Mouse (Mus musculus): ENCODE data around the gene Zfp580. TPM values are rescaled to one million over a fixed set of nuclear protein-coding genes. Genes with fewer than 3 reads are reported as not detected.

The Zfp580 gene
- total and polyA plus RNA-seq, 3 experiments: 1.0 to 19.9 TPM; not detected in 1

GRCm38 (mm10) chr7:5029543-5029942 lies 21.8 kb upstream of the Zfp580 start:
- no peak overlapping the region for H3K9ac ChIP-seq (ENCODE audit: control insufficient read depth, low read depth, low read length, poor library complexity, severe bottlenecking)
- TF ChIP-seq SIN3A (IDR thresholded peaks at IDR 0.05; ENCODE audit: low read length) (no peak), TCF12 (IDR thresholded peaks at IDR 0.05; ENCODE audit: low read depth, low read length) (no peak), MAZ (IDR thresholded peaks at IDR 0.05; ENCODE audit: low read depth, low read length) (no peak), MEF2A (IDR thresholded peaks at IDR 0.05; ENCODE audit: extremely low read depth, insufficient replicate concordance, low read depth, low read length, poor library complexity, severe bottlenecking) (no peak)
- H3K9me3 ChIP-seq (replicated peaks; ENCODE audit: insufficient read depth, low read length): no peaks in the 10 kb centered on the region
- H3K36me3 ChIP-seq (ENCODE audit: control insufficient read depth in 1 of 2, insufficient read depth in 2 of 2, low read length in 2 of 2): peaks cover 0 to 2% of the 10 kb centered on the region in 2 experiments; a peak in 1 of 4 replicates
- H3K79me2 ChIP-seq (ENCODE audit: control insufficient read depth, insufficient read depth, low read length, poor library complexity): no peaks in the 10 kb centered on the region; the same call in 1 of the 2 replicates
- no peak overlapping the region for H3K4me3 ChIP-seq (ENCODE audit: control insufficient read depth in 1 of 2, insufficient read depth in 1 of 2, low read depth in 2 of 2, low read length in 2 of 2)
- no peaks in the 10 kb centered on the region for H3K27me3 ChIP-seq (ENCODE audit: control insufficient read depth in 1 of 2, insufficient read depth in 2 of 2, low read length in 2 of 2)
- H3K27ac ChIP-seq (ENCODE audit: control insufficient read depth, low read depth, low read length): no peak overlapping the region
- DNase-seq (ENCODE audit: low read depth, low spot score): no peak
- H3K4me1 ChIP-seq (ENCODE audit: control insufficient read depth in 1 of 2, insufficient read depth in 2 of 2, low read length in 2 of 2): no peaks in the 10 kb centered on the region

- H3K36me3 ChIP-seq (ENCODE audit: control insufficient read depth in 1 of 2, insufficient read depth in 2 of 2, low read length in 2 of 2): peaks cover 0 to 2% of the 10 kb centered on the region in 2 experiments; a peak in 1 of 4 replicates
- H3K9ac ChIP-seq (ENCODE audit: control insufficient read depth, low read depth, low read length, poor library complexity, severe bottlenecking): no peak overlapping the region
- H3K27me3 ChIP-seq (ENCODE audit: control insufficient read depth in 1 of 2, insufficient read depth in 2 of 2, low read length in 2 of 2): no peaks in the 10 kb centered on the region
- H3K4me1 ChIP-seq (ENCODE audit: control insufficient read depth in 1 of 2, insufficient read depth in 2 of 2, low read length in 2 of 2): no peaks in the 10 kb centered on the region
- no peaks in the 10 kb centered on the region; the same call in 1 of the 2 replicates for H3K79me2 ChIP-seq (ENCODE audit: control insufficient read depth, insufficient read depth, low read length, poor library complexity)
- H3K4me3 ChIP-seq (ENCODE audit: control insufficient read depth in 1 of 2, insufficient read depth in 1 of 2, low read depth in 2 of 2, low read length in 2 of 2): no peak overlapping the region
- no peak for DNase-seq (ENCODE audit: low read depth, low spot score)
- H3K9me3 ChIP-seq (replicated peaks; ENCODE audit: insufficient read depth, low read length): no peaks in the 10 kb centered on the region
- no peak overlapping the region for H3K27ac ChIP-seq (ENCODE audit: control insufficient read depth, low read depth, low read length)
- TF ChIP-seq JUND (IDR thresholded peaks at IDR 0.05; ENCODE audit: low read depth, low read length) (no peak), SMC3 (IDR thresholded peaks at IDR 0.05; ENCODE audit: low read depth, low read length) (no peak), GABPA (IDR thresholded peaks at IDR 0.05; ENCODE audit: low read depth, low read length) (no peak), USF1 (IDR thresholded peaks at IDR 0.05; ENCODE audit: low read depth, low read length) (no peak), MAX (IDR thresholded peaks at IDR 0.05; ENCODE audit: low read length) (no peak), MYB (IDR thresholded peaks at IDR 0.05; ENCODE audit: low read depth, low read length) (no peak), CTCF (IDR thresholded peaks at IDR 0.05 in 2 of 3, conservative IDR thresholded peaks at IDR 0.05 in 1 of 3; ENCODE audit: control insufficient read depth in 1 of 3, insufficient read depth in 1 of 3, low read depth in 2 of 3, low read length in 3 of 3, poor library complexity in 1 of 3, severe bottlenecking in 1 of 3) (no peak), USF2 (IDR thresholded peaks at IDR 0.05; ENCODE audit: borderline replicate concordance in 1 of 2, insufficient read depth in 1 of 2, low read depth in 1 of 2, low read length in 2 of 2) (no peak), TCF12 (IDR thresholded peaks at IDR 0.05; ENCODE audit: low read depth, low read length) (no peak), E2F4 (IDR thresholded peaks at IDR 0.05; ENCODE audit: borderline replicate concordance, low read depth, low read length) (no peak), POLR2A (IDR thresholded peaks at IDR 0.05; ENCODE audit: control insufficient read depth in 1 of 2, insufficient read depth in 1 of 2, low read depth in 1 of 2, low read length in 2 of 2, poor library complexity in 1 of 2) (no peak), EP300 (IDR thresholded peaks at IDR 0.05; ENCODE audit: low read depth in 1 of 2, low read length in 2 of 2) (no peak), ETS1 (IDR thresholded peaks at IDR 0.05; ENCODE audit: low read depth, low read length) (no peak), RCOR1 (IDR thresholded peaks at IDR 0.05; ENCODE audit: low read depth, low read length) (no peak), MAFK (IDR thresholded peaks at IDR 0.05; ENCODE audit: borderline replicate concordance, low read depth, low read length) (no peak), NRF1 (IDR thresholded peaks at IDR 0.05; ENCODE audit: insufficient read depth, low read depth, low read length, poor library complexity, severe bottlenecking) (no peak), CHD2 (IDR thresholded peaks at IDR 0.05; ENCODE audit: low read length) (no peak), POLR2AphosphoS2 (IDR thresholded peaks at IDR 0.05; ENCODE audit: low read length) (no peak), HCFC1 (IDR thresholded peaks at IDR 0.05; ENCODE audit: low read depth, low read length) (no peak), ELF1 (IDR thresholded peaks at IDR 0.05; ENCODE audit: low read depth, low read length) (no peak)
These were observed 21.4 kb upstream of the Zfp580 start for GRCm38 (mm10) chr7:5029946-5030345.
